Mouse (Mus musculus) left cerebral cortex, postnatal 4 days (tissue): ENCODE results near the gene Scg2. TPM values are rescaled to one million over a fixed set of nuclear protein-coding genes. Genes with fewer than 3 reads are reported as not detected.

Experiments used
- total RNA-seq, 2 experiments: library from RNA; stranded (reverse); gene quantifications; 2 replicates each; pipeline ENCODE4 v1.2.3; 2021

The Scg2 gene
- total RNA-seq, 2 experiments from 2014 or later, result 80.7 to 106 TPM

Other genes starting within 250 kb of the Scg2 start
- gene Ap1s3, start 231.9 kb upstream of the Scg2 start, total RNA-seq, result 1 to 10 TPM; 1.6 to 2.8 TPM